Mouse (Mus musculus) layer of hippocampus, postnatal 36 days (tissue): Measurements from ENCODE around the gene 1700025C18Rik. TPM values are rescaled to one million over a fixed set of nuclear protein-coding genes. Genes with fewer than 3 reads are reported as not detected.
A peak's percentile ranks its signal among the peaks of the same experiment; 100 is the strongest.

Experiments
- DNase-seq, 2 experiments: peaks; one replicate each; pipeline ENCODE4 v3.0.0; 2022
- total RNA-seq, 2 experiments: library from RNA; stranded (reverse); gene quantifications; 2 replicates each; pipeline ENCODE4 v1.2.3; 2021

The 1700025C18Rik gene
- total RNA-seq, 2 experiments from 2014 or later: not detected

- DNase-seq: peak; percentile 98 to 99
Observed at GRCm38 (mm10) chr2:165034131-165035057, 56.2 kb downstream of the 1700025C18Rik start, which contains the start of gene Ncoa5. Gene Ncoa5, minus strand, starts transcription at chr2:165034867.

GRCm38 (mm10) chr2:165033306-165033705, 57.2 kb downstream of the 1700025C18Rik start:
- DNase-seq: no peak

DNA sequence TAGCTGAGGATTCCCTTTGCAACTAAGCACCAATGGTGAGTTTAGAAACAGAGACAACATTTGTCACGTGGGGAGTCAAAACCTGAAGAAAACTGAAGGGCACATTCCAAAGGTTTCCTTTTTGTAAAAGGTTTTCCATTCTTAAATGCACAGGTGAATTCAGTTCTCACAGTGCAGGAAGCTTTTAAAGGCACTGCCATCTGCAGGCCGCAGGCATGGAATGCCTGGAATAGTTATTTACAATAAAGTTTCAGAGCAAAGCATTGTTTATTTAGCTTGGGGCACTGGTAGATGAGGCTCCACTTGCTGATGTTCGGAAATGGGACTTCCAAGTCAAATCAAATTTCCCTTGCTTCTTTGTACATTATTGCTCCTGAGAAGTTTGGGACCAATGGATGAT, 58.0 kb downstream of the 1700025C18Rik start:
- DNase-seq: no peak

Other genes with a start within 250 kb of the 1700025C18Rik start
- gene Pltp, start 233.0 kb downstream of the 1700025C18Rik start, total RNA-seq: 10 to 100 TPM; 66.9 to 70.7 TPM
- gene Pcif1, start 211.4 kb downstream of the 1700025C18Rik start, total RNA-seq: 10 to 100 TPM; 41.2 to 44.1 TPM
- gene Zfp335, start 179.0 kb downstream of the 1700025C18Rik start, total RNA-seq: 10 to 100 TPM; 23.8 to 29.7 TPM
- gene Mmp9, start 150.0 kb downstream of the 1700025C18Rik start, total RNA-seq: 1 to 10 TPM; 2.0 to 2.9 TPM
- gene Slc12a5, start 129.9 kb downstream of the 1700025C18Rik start, total RNA-seq: 100 to 1,000 TPM; 398 to 404 TPM
- gene Ncoa5, start 55.9 kb downstream of the 1700025C18Rik start, total RNA-seq: 10 to 100 TPM; 56.8 to 66.3 TPM
- 1 to 10 TPM in 1 of 2 experiments, under 1 TPM in 1; 0.77 to 1.3 TPM for gene Cd40, start 35.1 kb downstream of the 1700025C18Rik start, total RNA-seq
- gene Cdh22, start 144.1 kb upstream of the 1700025C18Rik start, total RNA-seq: 10 to 100 TPM; 12.9 to 13.1 TPM
- 10 to 100 TPM; 94.0 to 98.4 TPM for gene Slc35c2, start 197.1 kb upstream of the 1700025C18Rik start, total RNA-seq
- gene Elmo2, start 235.7 kb upstream of the 1700025C18Rik start, total RNA-seq: 100 to 1,000 TPM; 179 to 195 TPM